Mouse (Mus musculus): Measurements from ENCODE around the gene Fbxl13. TPM values are rescaled to one million over a fixed set of nuclear protein-coding genes. Genes with fewer than 3 reads are reported as not detected.

Fbxl13 gene
- total and polyA plus RNA-seq, 2 experiments from 2014 or later = 0.25 to 0.60 TPM

DNA sequence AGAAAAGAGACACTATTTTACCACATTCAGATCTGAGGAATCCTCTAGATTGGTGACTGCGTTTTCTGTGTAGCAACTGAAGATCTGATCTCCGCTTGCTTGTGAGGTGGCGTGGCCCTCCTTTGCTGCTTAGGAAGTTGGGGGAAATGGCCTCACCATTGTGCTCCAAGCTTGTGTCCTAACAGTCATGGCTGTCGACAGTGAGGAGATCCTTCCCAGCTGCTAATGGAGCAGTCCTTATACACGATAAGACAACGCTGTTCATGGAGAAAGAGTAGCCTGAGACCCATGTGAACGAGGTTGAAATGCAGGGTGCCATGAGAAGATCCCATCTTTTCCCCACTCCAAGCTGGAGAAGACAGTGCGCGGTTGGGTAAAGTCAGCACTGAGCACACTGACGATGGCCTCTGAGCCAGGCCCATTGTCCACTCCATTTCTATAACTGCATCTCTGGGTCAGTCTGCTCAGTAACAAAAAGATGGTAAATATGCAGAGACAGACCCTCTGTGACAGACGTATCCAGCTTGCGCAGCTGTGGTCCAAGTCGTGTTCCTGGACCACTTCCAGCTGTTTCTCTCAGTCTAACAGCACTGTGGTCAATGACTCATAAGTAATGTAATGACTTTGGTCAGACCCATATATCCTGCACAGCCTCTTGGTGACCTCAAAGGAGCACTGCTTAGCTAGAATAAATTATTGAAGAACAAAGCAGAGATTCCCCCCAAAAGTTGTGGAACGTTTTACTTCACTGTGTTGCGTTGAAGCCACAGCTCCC lies 117.2 kb downstream of the Fbxl13 start:
- Histone ChIP-seq H3K36me3 (ENCODE audit: insufficient read depth, low read length) (no peaks in the 10 kb centered on the region), H3K27ac (ENCODE audit: low read depth, low read length) (no peak overlapping the region), H3K27me3 (ENCODE audit: insufficient read depth, low read length) (no peaks in the 10 kb centered on the region), H3K9me3 (ENCODE audit: low read length) (no peaks in the 10 kb centered on the region), H3K4me1 (ENCODE audit: insufficient read depth, low read length) (no peaks in the 10 kb centered on the region), H3K4me2 (ENCODE audit: low read depth, low read length, poor library complexity, severe bottlenecking) (no peak overlapping the region), H3K4me3 (ENCODE audit: low read depth, low read length) (no peak overlapping the region), H3K9ac (replicated peaks; ENCODE audit: low read length, poor library complexity, severe bottlenecking) (no peak overlapping the region)
- 92% methylated on average over 15 of the region's 15 CpGs for WGBS
- ATAC-seq (ENCODE audit: low FRiP score) (no peak), DNase-seq (ENCODE audit: low spot score) (no peak)
- TF ChIP-seq CTCF (IDR thresholded peaks at IDR 0.05) = no peak

DNA sequence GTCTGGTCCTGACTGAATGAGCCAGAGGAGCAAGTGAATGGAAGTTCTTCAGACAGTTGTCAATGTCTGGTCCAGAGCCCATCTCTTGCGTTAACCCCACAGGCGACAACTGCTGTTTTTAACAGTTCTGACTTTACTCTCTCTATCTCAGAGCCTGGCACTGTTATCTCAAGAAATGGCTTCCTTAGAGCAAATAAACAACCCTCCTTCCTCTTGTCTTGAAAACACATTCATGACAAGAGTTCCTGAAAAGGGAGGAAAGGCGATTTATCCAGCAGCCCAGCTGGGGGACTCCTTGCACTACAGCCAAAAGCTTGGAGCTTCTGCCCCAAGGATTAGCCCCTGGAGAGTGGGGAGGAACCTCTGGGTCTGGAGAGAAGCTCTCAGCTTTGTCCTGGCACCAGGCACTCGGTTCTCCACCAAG lies 117.9 kb downstream of the Fbxl13 start:
- no peaks in the 10 kb centered on the region for H3K9me3 ChIP-seq (ENCODE audit: low read length)
- no peaks in the 10 kb centered on the region for H3K27me3 ChIP-seq (ENCODE audit: insufficient read depth, low read length)
- no peak overlapping the region for H3K9ac ChIP-seq (replicated peaks; ENCODE audit: low read length, poor library complexity, severe bottlenecking)
- H3K4me1 ChIP-seq (ENCODE audit: insufficient read depth, low read length) = no peaks in the 10 kb centered on the region
- WGBS = 28% methylated on average over 4 of the region's 4 CpGs
- no peaks in the 10 kb centered on the region for H3K36me3 ChIP-seq (ENCODE audit: insufficient read depth, low read length)
- no peak overlapping the region for H3K27ac ChIP-seq (ENCODE audit: low read depth, low read length)
- DNase-seq (ENCODE audit: low spot score) (no peak), ATAC-seq (ENCODE audit: low FRiP score) (no peak)
- no peak overlapping the region for H3K4me2 ChIP-seq (ENCODE audit: low read depth, low read length, poor library complexity, severe bottlenecking)
- H3K4me3 ChIP-seq (ENCODE audit: low read depth, low read length) = no peak overlapping the region
- no peak for TF ChIP-seq CTCF (IDR thresholded peaks at IDR 0.05)

DNA sequence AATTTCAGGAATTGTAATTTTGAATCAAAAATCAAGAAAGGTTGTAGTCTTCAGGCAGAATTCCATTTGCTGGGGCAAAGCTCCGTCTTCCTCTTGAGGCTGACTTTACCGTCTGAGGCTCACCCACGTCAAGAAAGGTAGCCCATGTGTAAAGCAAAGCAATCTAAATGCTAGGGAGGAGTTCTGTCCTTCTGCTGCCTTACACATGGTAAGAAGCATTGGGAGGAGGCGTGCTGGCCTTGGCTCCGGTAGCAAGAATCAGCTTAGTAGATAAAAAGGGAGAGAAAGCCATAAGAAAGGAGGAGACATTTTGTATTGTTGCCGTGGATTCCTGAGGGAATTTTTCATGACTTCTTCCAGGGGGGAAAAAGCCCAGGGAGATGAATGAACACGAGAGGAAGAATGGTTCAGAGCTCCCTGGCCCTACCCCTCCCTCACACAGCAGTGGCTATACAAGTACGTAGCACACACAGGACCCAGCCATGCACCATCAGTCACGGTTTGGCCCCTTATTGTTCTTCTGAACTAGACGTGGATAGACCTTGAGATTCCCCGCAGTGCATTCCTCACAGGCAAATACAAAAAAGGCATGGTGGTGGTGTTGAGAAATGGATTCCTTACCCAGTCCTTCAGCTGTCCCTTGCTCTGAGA lies 118.5 kb downstream of the Fbxl13 start:
- no peaks in the 10 kb centered on the region for H3K27me3 ChIP-seq (ENCODE audit: insufficient read depth, low read length)
- 17% methylated on average over 11 of the region's 11 CpGs for WGBS
- H3K4me1 ChIP-seq (ENCODE audit: insufficient read depth, low read length) = no peaks in the 10 kb centered on the region
- H3K9ac ChIP-seq (replicated peaks; ENCODE audit: low read length, poor library complexity, severe bottlenecking) = no peak overlapping the region
- H3K36me3 ChIP-seq (ENCODE audit: insufficient read depth, low read length) = no peaks in the 10 kb centered on the region
- no peak for TF ChIP-seq CTCF (IDR thresholded peaks at IDR 0.05)
- H3K27ac ChIP-seq (ENCODE audit: low read depth, low read length) = no peak overlapping the region
- no peak for DNase-seq (ENCODE audit: low spot score)
- no peak for ATAC-seq (ENCODE audit: low FRiP score)
- H3K4me2 ChIP-seq (ENCODE audit: low read depth, low read length, poor library complexity, severe bottlenecking) = no peak overlapping the region
- H3K9me3 ChIP-seq (ENCODE audit: low read length) = no peaks in the 10 kb centered on the region
- H3K4me3 ChIP-seq (ENCODE audit: low read depth, low read length) = no peak overlapping the region

DNA sequence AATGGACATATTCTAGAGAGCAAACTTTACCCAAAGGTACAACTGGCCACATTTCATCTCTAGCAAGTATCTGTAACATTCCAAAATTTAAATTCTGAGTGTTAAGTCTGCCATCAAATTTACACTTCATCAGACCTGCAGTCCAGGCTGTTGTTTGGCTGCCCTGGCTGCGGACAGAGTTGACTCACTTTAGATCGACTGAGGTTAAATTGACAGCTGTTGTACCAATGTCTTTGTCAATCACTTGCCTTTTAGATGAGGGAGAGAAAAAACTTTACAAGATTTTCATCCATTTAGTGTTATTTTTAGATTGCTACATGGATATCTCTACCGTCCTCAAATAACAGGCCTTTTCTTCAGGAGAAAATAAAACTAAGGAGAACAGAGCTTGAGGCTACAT lies 126.3 kb downstream of the Fbxl13 start:
- Histone ChIP-seq H3K9me3 (ENCODE audit: low read length) (no peaks in the 10 kb centered on the region), H3K4me2 (ENCODE audit: low read depth, low read length, poor library complexity, severe bottlenecking) (no peak overlapping the region), H3K4me3 (ENCODE audit: low read depth, low read length) (no peak overlapping the region), H3K36me3 (ENCODE audit: insufficient read depth, low read length) (no peaks in the 10 kb centered on the region), H3K27ac (ENCODE audit: low read depth, low read length) (no peak overlapping the region), H3K9ac (replicated peaks; ENCODE audit: low read length, poor library complexity, severe bottlenecking) (no peak overlapping the region), H3K4me1 (ENCODE audit: insufficient read depth, low read length) (no peaks in the 10 kb centered on the region), H3K27me3 (ENCODE audit: insufficient read depth, low read length) (no peaks in the 10 kb centered on the region)
- no peak for TF ChIP-seq CTCF (IDR thresholded peaks at IDR 0.05)
- ATAC-seq (ENCODE audit: low FRiP score) (no peak), DNase-seq (ENCODE audit: low spot score) (no peak)
- WGBS = 88% methylated on average over 3 of the region's 3 CpGs

DNA sequence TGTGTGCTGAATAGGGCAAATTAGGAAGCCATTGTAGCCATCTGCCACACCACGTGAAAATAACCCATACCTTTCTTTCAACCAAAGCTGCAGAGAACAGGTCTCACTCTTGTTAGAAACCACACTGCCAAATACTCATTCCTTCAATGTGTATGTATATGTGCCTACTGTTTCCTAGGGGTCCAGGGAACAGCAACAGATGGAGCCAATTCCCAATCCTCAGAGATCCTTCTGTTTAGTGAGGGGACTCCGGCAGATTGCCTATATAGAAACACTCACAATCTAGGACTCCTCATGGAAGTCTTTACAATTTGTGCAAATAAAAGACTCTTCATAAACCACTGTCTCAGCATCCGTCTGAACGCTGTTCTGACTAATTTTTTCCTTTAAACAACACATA lies 127.2 kb downstream of the Fbxl13 start:
- no peaks in the 10 kb centered on the region for H3K27me3 ChIP-seq (ENCODE audit: insufficient read depth, low read length)
- 79% methylated on average over 4 of the region's 4 CpGs for WGBS
- H3K4me3 ChIP-seq (ENCODE audit: low read depth, low read length) = no peak overlapping the region
- H3K27ac ChIP-seq (ENCODE audit: low read depth, low read length) = no peak overlapping the region
- no peak for TF ChIP-seq CTCF (IDR thresholded peaks at IDR 0.05)
- DNase-seq (ENCODE audit: low spot score) (peak; percentile 11), ATAC-seq (ENCODE audit: low FRiP score) (no peak)
- no peak overlapping the region for H3K9ac ChIP-seq (replicated peaks; ENCODE audit: low read length, poor library complexity, severe bottlenecking)
- H3K36me3 ChIP-seq (ENCODE audit: insufficient read depth, low read length) = no peaks in the 10 kb centered on the region
- H3K4me2 ChIP-seq (ENCODE audit: low read depth, low read length, poor library complexity, severe bottlenecking) = no peak overlapping the region
- H3K9me3 ChIP-seq (ENCODE audit: low read length) = no peaks in the 10 kb centered on the region
- H3K4me1 ChIP-seq (ENCODE audit: insufficient read depth, low read length) = no peaks in the 10 kb centered on the region

DNA sequence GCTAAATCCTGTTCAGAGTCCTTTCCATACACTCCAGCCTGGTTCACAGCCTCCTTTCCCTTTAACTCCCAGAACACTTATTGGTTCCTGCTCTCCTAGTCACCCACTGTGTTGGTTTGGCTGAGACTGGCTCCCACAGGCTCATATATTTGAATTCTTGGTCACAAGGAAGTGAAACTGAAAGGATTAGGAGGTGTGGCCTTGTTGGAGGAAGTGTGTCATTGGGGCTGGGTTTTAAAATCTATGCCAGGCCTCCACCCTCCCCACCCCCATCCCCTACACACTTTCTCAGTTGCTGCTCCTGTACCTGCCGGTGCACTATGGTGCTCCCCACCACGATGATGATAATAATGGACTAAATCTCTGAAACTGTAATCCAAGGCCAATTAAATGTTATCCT lies 127.9 kb downstream of the Fbxl13 start:
- Histone ChIP-seq H3K4me3 (ENCODE audit: low read depth, low read length) (no peak overlapping the region), H3K27ac (ENCODE audit: low read depth, low read length) (no peak overlapping the region), H3K27me3 (ENCODE audit: insufficient read depth, low read length) (no peaks in the 10 kb centered on the region), H3K4me1 (ENCODE audit: insufficient read depth, low read length) (no peaks in the 10 kb centered on the region), H3K36me3 (ENCODE audit: insufficient read depth, low read length) (no peaks in the 10 kb centered on the region), H3K9ac (replicated peaks; ENCODE audit: low read length, poor library complexity, severe bottlenecking) (no peak overlapping the region), H3K9me3 (ENCODE audit: low read length) (no peaks in the 10 kb centered on the region), H3K4me2 (ENCODE audit: low read depth, low read length, poor library complexity, severe bottlenecking) (no peak overlapping the region)
- no peak for TF ChIP-seq CTCF (IDR thresholded peaks at IDR 0.05)
- ATAC-seq (ENCODE audit: low FRiP score) (no peak), DNase-seq (ENCODE audit: low spot score) (no peak)
- 93% methylated on average over 2 of the region's 2 CpGs for WGBS
